Mouse (Mus musculus): ENCODE data around the gene Ndufv3. TPM values are rescaled to one million over a fixed set of nuclear protein-coding genes. Genes with fewer than 3 reads are reported as not detected.

Ndufv3 gene
- polyA plus RNA-seq, 1 experiment from 2014 or later, result 225 TPM

Small RNAs within 50 kb of the gene (microRNA-seq; reads per million reads assigned to microRNA genes)
- not detected for gene Gm24970 (ENCODE audit: insufficient number of aligned reads)

Other genes starting within 250 kb of the Ndufv3 start
- 2.1 and 2.6 TPM in 2 replicates for gene Rsph1, start 242.7 kb upstream of the Ndufv3 start, polyA plus RNA-seq (2014; fragmentation: Nextera tagmentation; extraction: Ambion mirVana)
- gene Slc37a1, start 233.3 kb upstream of the Ndufv3 start, polyA plus RNA-seq (2014; fragmentation: Nextera tagmentation; extraction: Ambion mirVana), result 5.8 and 6.0 TPM in 2 replicates
- 30.4 and 33.7 TPM in 2 replicates for gene Pde9a, start 133.9 kb upstream of the Ndufv3 start, polyA plus RNA-seq (2014; fragmentation: Nextera tagmentation; extraction: Ambion mirVana)
- 48.9 and 49.3 TPM in 2 replicates for gene Wdr4, start 135 bp upstream of the Ndufv3 start, polyA plus RNA-seq (2014; fragmentation: Nextera tagmentation; extraction: Ambion mirVana)
- 29.8 and 31.1 TPM in 2 replicates for gene Pknox1, start 44.6 kb downstream of the Ndufv3 start, polyA plus RNA-seq (2014; fragmentation: Nextera tagmentation; extraction: Ambion mirVana)
- gene Cbs, start 117.1 kb downstream of the Ndufv3 start, polyA plus RNA-seq (2014; fragmentation: Nextera tagmentation; extraction: Ambion mirVana), result 1.4 and 1.9 TPM in 2 replicates
- gene U2af1, start 138.8 kb downstream of the Ndufv3 start, polyA plus RNA-seq (2014; fragmentation: Nextera tagmentation; extraction: Ambion mirVana), result 212 and 213 TPM in 2 replicates
- not detected in 2 replicates for gene Cryaa, start 157.7 kb downstream of the Ndufv3 start, polyA plus RNA-seq (2014; fragmentation: Nextera tagmentation; extraction: Ambion mirVana)

All from forebrain, embryonic 11.5 days (tissue).